In the genomic region with DNA sequence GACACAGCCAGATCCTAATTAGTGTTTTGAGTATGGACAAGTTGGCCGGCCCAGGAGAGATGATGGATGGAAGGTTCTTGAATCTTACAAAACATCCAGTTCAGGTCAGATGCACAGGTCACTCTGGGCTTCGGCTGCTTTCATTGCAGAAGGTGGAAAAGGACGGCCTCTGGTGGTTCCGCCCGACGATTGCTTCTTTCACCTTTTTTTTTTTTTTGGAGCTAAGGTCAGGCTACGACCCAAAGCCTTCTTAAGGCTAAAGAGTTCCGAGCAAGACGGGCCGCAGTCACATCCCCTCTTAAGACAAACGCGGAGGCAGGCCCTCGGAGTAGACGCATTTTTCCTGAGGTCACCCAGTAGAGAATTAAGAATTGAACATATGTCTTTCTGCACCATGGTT, we compare ENCODE assay signal across 8 mouse cellular contexts. TPM values are rescaled to one million over a fixed set of nuclear protein-coding genes. Genes with fewer than 3 reads are reported as not detected.
DNase-seq lines count a peak whose midpoint lies in the region; ATAC-seq and TF ChIP-seq lines count a peak whose summit lies in the region.

No protein-coding gene starts in this region.

- H3K9me3 ChIP-seq in liver, embryonic 11.5 days (ENCODE audit: control insufficient read depth, low read length) = no peaks in the 10 kb centered on the region
- H3K9me3 ChIP-seq in midbrain, postnatal 0 days (ENCODE audit: low read length) = no peaks in the 10 kb centered on the region

- WGBS in liver, embryonic 11.5 days = 1% methylated on average over 14 of the region's 14 CpGs
- WGBS in midbrain, postnatal 0 days = under 1% methylated on average over 14 of the region's 14 CpGs

- H3K36me3 ChIP-seq in liver, embryonic 11.5 days (ENCODE audit: control insufficient read depth, insufficient read depth, low read length) = peaks cover 4% of the 10 kb centered on the region; the same call in 1 of the 2 replicates
- H3K36me3 ChIP-seq in midbrain, postnatal 0 days (ENCODE audit: insufficient read depth, low read length) = 0 out of 2 replicates have a peak, but pooled peaks cover 3% of the 10 kb centered on the region

- peak; percentile 80 for DNase-seq in A20 (ENCODE audit: low read depth, low spot score)
- peak; percentile 39 for DNase-seq in T-cell, adult 2 months (ENCODE audit: low spot score)
- peak; percentile 64 for DNase-seq in gastrocnemius, postnatal 25 days
- peak; percentile 6 for DNase-seq in hindlimb bud, embryonic 11.5 days (ENCODE audit: extremely low spot score, low read depth, low spot score)
- peak; percentile 57 for DNase-seq in liver, embryonic 11.5 days (ENCODE audit: low spot score)
- DNase-seq in midbrain, postnatal 0 days (ENCODE audit: low spot score) = peak; percentile 82
- peak; percentile 22 to 35 for DNase-seq in thymus, adult 18-20 months

- no peaks in the 10 kb centered on the region for H3K27me3 ChIP-seq in liver, embryonic 11.5 days (replicated peaks; ENCODE audit: control insufficient read depth, insufficient read depth, low read length)
- H3K27me3 ChIP-seq in midbrain, postnatal 0 days (ENCODE audit: insufficient read depth, low read length) = no peaks in the 10 kb centered on the region

- peaks cover 4% of the 10 kb centered on the region; the same call in 1 of the 2 replicates for H3K4me1 ChIP-seq in cortical plate, adult 2 months (ENCODE audit: control insufficient read depth, insufficient read depth, low read length)
- peaks cover 8% of the 10 kb centered on the region for H3K4me1 ChIP-seq in liver, embryonic 11.5 days (replicated peaks; ENCODE audit: control insufficient read depth, insufficient read depth, low read length)
- H3K4me1 ChIP-seq in midbrain, postnatal 0 days (ENCODE audit: insufficient read depth, low read length) = peaks cover 3% of the 10 kb centered on the region; the same call in 1 of the 2 replicates

- H3K9ac ChIP-seq in liver, embryonic 11.5 days (ENCODE audit: low read depth, low read length) = peak overlapping the region; percentile 68
- H3K9ac ChIP-seq in midbrain, postnatal 0 days (replicated peaks; ENCODE audit: low read length, poor library complexity, severe bottlenecking) = peak overlapping the region; percentile 56; the same call in 1 of the 2 replicates

- peak overlapping the region; percentile 77 for H3K4me2 ChIP-seq in liver, embryonic 11.5 days
- H3K4me2 ChIP-seq in midbrain, postnatal 0 days (ENCODE audit: low read depth, low read length, poor library complexity, severe bottlenecking) = peak overlapping the region; percentile 93

- peak overlapping the region; percentile 58 for H3K4me3 ChIP-seq in cortical plate, adult 2 months (ENCODE audit: insufficient read depth, low read length)
- H3K4me3 ChIP-seq in liver, embryonic 11.5 days (ENCODE audit: low read depth, low read length) = peak overlapping the region; percentile 63
- H3K4me3 ChIP-seq in midbrain, postnatal 0 days (ENCODE audit: low read depth, low read length) = peak overlapping the region; percentile 45

- peak overlapping the region; percentile 39; the same call in 1 of the 2 replicates for H3K27ac ChIP-seq in cortical plate, adult 2 months (ENCODE audit: insufficient read depth, low read length)
- peak overlapping the region; percentile 54 for H3K27ac ChIP-seq in liver, embryonic 11.5 days (ENCODE audit: low read depth, low read length)
- peak overlapping the region; percentile 80 for H3K27ac ChIP-seq in midbrain, postnatal 0 days (ENCODE audit: low read depth, low read length)

- TF ChIP-seq CTCF in cortical plate, adult 2 months (IDR thresholded peaks at IDR 0.05; ENCODE audit: extremely low read depth, insufficient read depth, low read length) = peak; percentile 60
- peak; percentile 78 for TF ChIP-seq CTCF in midbrain, postnatal 0 days (IDR thresholded peaks at IDR 0.05)

- peak; percentile 40 for ATAC-seq in liver, embryonic 11.5 days (replicated peaks; ENCODE audit: low FRiP score)
- peak; percentile 52 for ATAC-seq in midbrain, postnatal 0 days (ENCODE audit: low FRiP score)

- no peak for TF ChIP-seq POLR2A in cortical plate, adult 2 months (IDR thresholded peaks at IDR 0.05; ENCODE audit: extremely low read depth, insufficient read depth, low read length)

RNA-seq across cellular contexts. Expression of gene Poc1a, which starts 0.5 kb away (rescaled TPM):
- polyA plus RNA-seq in cortical plate, adult 2 months (2012; rRNA removed) = 32.6 and 34.8 TPM in 2 replicates
- total RNA-seq in gastrocnemius, postnatal 25 days (2021) = 1 to 10 TPM in 1 of 2 experiments, under 1 TPM in 1; 0.90 to 2.1 TPM
- polyA plus RNA-seq in liver, embryonic 11.5 days (2014; fragmentation: Nextera tagmentation; extraction: Ambion mirVana) = 36.6 and 39.0 TPM in 2 replicates
- total RNA-seq in midbrain, postnatal 0 days (2014; rRNA removed) = 6.5 and 8.7 TPM in 2 replicates
- 9.8 and 11.7 TPM in 2 replicates for polyA plus RNA-seq in midbrain, postnatal 0 days (2015; fragmentation: Nextera tagmentation; extraction: Ambion mirVana)

RNA-seq across cellular contexts. Expression of gene Alas1, which starts 31.9 kb away (rescaled TPM):
- 117 and 125 TPM in 2 replicates for polyA plus RNA-seq in cortical plate, adult 2 months (2012; rRNA removed)
- 100 to 1,000 TPM; 260 to 287 TPM for total RNA-seq in gastrocnemius, postnatal 25 days (2021)
- polyA plus RNA-seq in liver, embryonic 11.5 days (2014; fragmentation: Nextera tagmentation; extraction: Ambion mirVana) = 57.4 and 67.9 TPM in 2 replicates
- 51.5 and 76.1 TPM in 2 replicates for total RNA-seq in midbrain, postnatal 0 days (2014; rRNA removed)
- polyA plus RNA-seq in midbrain, postnatal 0 days (2015; fragmentation: Nextera tagmentation; extraction: Ambion mirVana) = 84.4 and 86.8 TPM in 2 replicates

RNA-seq across cellular contexts. Expression of gene Tlr9, which starts 58.0 kb away (rescaled TPM):
- polyA plus RNA-seq in cortical plate, adult 2 months (2012; rRNA removed) = 1.2 and 1.3 TPM in 2 replicates
- total RNA-seq in gastrocnemius, postnatal 25 days (2021) = under 1 TPM; 0.21 to 0.33 TPM
- polyA plus RNA-seq in liver, embryonic 11.5 days (2014; fragmentation: Nextera tagmentation; extraction: Ambion mirVana) = not detected in 2 replicates
- 0.49 and 0.85 TPM in 2 replicates for total RNA-seq in midbrain, postnatal 0 days (2014; rRNA removed)
- 0.07 and 0.16 TPM in 2 replicates for polyA plus RNA-seq in midbrain, postnatal 0 days (2015; fragmentation: Nextera tagmentation; extraction: Ambion mirVana)

Comparison
In these comparisons a context has a peak if more than half of its experiments do, and no peak if none do; other contexts are left out.
1. Peak in every context shown above with its lines: DNase-seq, ATAC-seq, H3K4me3 ChIP-seq and H3K27ac ChIP-seq.
2. DNase-seq: peak in every context shown above with its lines; median percentile 82 in midbrain, postnatal 0 days; 80 in A20; 64 in gastrocnemius, postnatal 25 days; 57 in liver, embryonic 11.5 days; 39 in T-cell, adult 2 months; 28 in thymus, adult 18-20 months; 6 in hindlimb bud, embryonic 11.5 days.